Mouse (Mus musculus) neural tube, embryonic 11.5 days (tissue): Measurements from ENCODE around the gene Nol12. TPM values are rescaled to one million over a fixed set of nuclear protein-coding genes. Genes with fewer than 3 reads are reported as not detected.
A peak's percentile ranks its signal among the peaks of the same experiment; 100 is the strongest.

Experiments used
- ATAC-seq: fragments of 200-750 bp; cut with Nextera tagmentation; 2 replicates; pipeline ENCODE4 v1.8.0; 2017; ENCODE audit warnings: moderate number of reproducible peaks, mild to moderate bottlenecking, moderate TSS enrichment, moderate library complexity; ENCODE audit not compliant: insufficient read depth, low FRiP score, low TSS enrichment
- DNase-seq: peaks from one replicate; pipeline ENCODE4 v3.0.0-alpha.2; 2015; ENCODE audit warnings: low spot score
- H3K27ac ChIP-seq: fragments of 300-500 bp; sonication (generic); 2 replicates; pipeline ENCODE4 v1.5.1; 2014; ENCODE audit warnings: low read depth, mild to moderate bottlenecking, low read length
- H3K27me3 ChIP-seq: fragments of 300-500 bp; sonication (generic); 2 replicates; pipeline ENCODE4 v1.6.1; 2014; ENCODE audit warnings: mild to moderate bottlenecking, low read length, mixed read lengths; ENCODE audit not compliant: control insufficient read depth, insufficient read depth
- H3K36me3 ChIP-seq: fragments of 300-500 bp; sonication (generic); 2 replicates; pipeline ENCODE4 v1.6.1; 2014; ENCODE audit warnings: mild to moderate bottlenecking, low read length, moderate library complexity, mixed read lengths; ENCODE audit not compliant: control insufficient read depth, insufficient read depth
- H3K4me1 ChIP-seq: fragments of 300-500 bp; sonication (generic); 2 replicates; pipeline ENCODE4 v1.6.1; 2014; ENCODE audit warnings: low read length, mixed read lengths; ENCODE audit not compliant: control insufficient read depth, insufficient read depth
- H3K4me2 ChIP-seq: fragments of 300-500 bp; sonication (generic); 2 replicates; pipeline ENCODE4 v1.6.1; 2014; ENCODE audit warnings: low read depth, mild to moderate bottlenecking, moderate library complexity
- H3K4me3 ChIP-seq: fragments of 300-500 bp; sonication (generic); 2 replicates; pipeline ENCODE4 v1.5.1; 2014; ENCODE audit warnings: low read depth, low read length
- H3K9ac ChIP-seq: fragments of 300-500 bp; sonication (generic); 2 replicates; pipeline ENCODE4 v1.6.1; 2014; ENCODE audit warnings: mild to moderate bottlenecking, low read length
- H3K9me3 ChIP-seq: fragments of 300-500 bp; sonication (generic); 2 replicates; pipeline ENCODE4 v1.6.1; 2016; ENCODE audit warnings: low read length; ENCODE audit not compliant: control insufficient read depth
- WGBS: fragments of 180-500 bp; shearing (Covaris S2); extraction: QIAGEN DNeasy Blood & Tissue Kit; methylation state at CpG from one replicate; pipeline ENCODE4 v1.1.7; 2014; 5-methylcytosine and 5-hydroxymethylcytosine counted together
- polyA plus RNA-seq: library from polyadenylated mRNA; unstranded; fragments of >200 nt; fragmentation: Nextera tagmentation; extraction: Ambion mirVana; gene quantifications from 2 replicates; pipeline ENCODE4 v1.2.1, GENCODE M21; 2014

Gene Nol12
- polyA plus RNA-seq, 1 experiment from 2014 or later = 55.9 TPM

GRCm38 (mm10) chr15:78977676-78978159 lies 43.0 kb downstream of the Nol12 start:
- ATAC-seq (no peak), DNase-seq (no peak)
- Histone ChIP-seq H3K27me3 (no peaks in the 10 kb centered on the region), H3K36me3 (peaks cover 2% of the 10 kb centered on the region; the same call in 1 of the 2 replicates), H3K4me3 (no peak overlapping the region), H3K4me2 (no peak overlapping the region), H3K4me1 (peaks cover 9% of the 10 kb centered on the region; the same call in 1 of the 2 replicates), H3K9ac (no peak overlapping the region), H3K27ac (no peak overlapping the region), H3K9me3 (no peaks in the 10 kb centered on the region)
- WGBS = 88% methylated on average over 8 of the region's 8 CpGs

GRCm38 (mm10) chr15:78978875-78979274 lies 44.1 kb downstream of the Nol12 start:
- 24% methylated on average over 4 of the region's 4 CpGs for WGBS
- no peaks in the 10 kb centered on the region for H3K9me3 ChIP-seq
- H3K4me2 ChIP-seq = no peak overlapping the region
- H3K4me3 ChIP-seq = no peak overlapping the region
- H3K9ac ChIP-seq = no peak overlapping the region
- peaks cover 17% of the 10 kb centered on the region for H3K4me1 ChIP-seq
- no peak overlapping the region for H3K27ac ChIP-seq
- DNase-seq (peak; percentile 61), ATAC-seq (no peak)
- H3K36me3 ChIP-seq = peaks cover 2% of the 10 kb centered on the region; the same call in 1 of the 2 replicates
- no peaks in the 10 kb centered on the region for H3K27me3 ChIP-seq

- H3K9me3 ChIP-seq = no peaks in the 10 kb centered on the region
- H3K36me3 ChIP-seq = peaks cover 2% of the 10 kb centered on the region; the same call in 1 of the 2 replicates
- H3K27ac ChIP-seq = no peak overlapping the region
- WGBS = 93% methylated on average over 4 of the region's 4 CpGs
- no peak overlapping the region for H3K4me3 ChIP-seq
- peaks cover 26% of the 10 kb centered on the region for H3K4me1 ChIP-seq
- no peak overlapping the region for H3K4me2 ChIP-seq
- H3K9ac ChIP-seq = peak overlapping the region; percentile 10; the same call in 1 of the 2 replicates
- no peaks in the 10 kb centered on the region for H3K27me3 ChIP-seq
- ATAC-seq (no peak), DNase-seq (no peak)
These were observed 45.4 kb downstream of the Nol12 start for GRCm38 (mm10) chr15:78980084-78980483.

- H3K9me3 ChIP-seq = no peaks in the 10 kb centered on the region
- ATAC-seq = peak; percentile 88
- peak; percentile 90 for DNase-seq
- peak overlapping the region; percentile 89 for H3K4me3 ChIP-seq
- H3K4me2 ChIP-seq = peak overlapping the region; percentile 95
- under 1% methylated on average over 56 of the region's 67 CpGs for WGBS
- H3K27me3 ChIP-seq = no peaks in the 10 kb centered on the region
- peaks cover 26% of the 10 kb centered on the region for H3K4me1 ChIP-seq
- no peaks in the 10 kb centered on the region; the same call in 1 of the 2 replicates for H3K36me3 ChIP-seq
- peak overlapping the region; percentile 67; the same call in 1 of the 2 replicates for H3K27ac ChIP-seq
- H3K9ac ChIP-seq = peak overlapping the region; percentile 74
These were observed 48.1 kb downstream of the Nol12 start for GRCm38 (mm10) chr15:78982658-78983435.

GRCm38 (mm10) chr15:78983436-78984285 lies 48.9 kb downstream of the Nol12 start:
- peak overlapping the region; percentile 67; the same call in 1 of the 2 replicates for H3K27ac ChIP-seq
- ATAC-seq (peak; percentile 46), DNase-seq (peak; percentile 53)
- H3K9ac ChIP-seq = peak overlapping the region; percentile 74
- WGBS = 1% methylated on average over 21 of the region's 21 CpGs
- H3K4me2 ChIP-seq = peak overlapping the region; percentile 95
- no peaks in the 10 kb centered on the region for H3K27me3 ChIP-seq
- peaks cover 26% of the 10 kb centered on the region for H3K4me1 ChIP-seq
- H3K4me3 ChIP-seq = peak overlapping the region; percentile 89
- peaks cover 2% of the 10 kb centered on the region; the same call in 1 of the 2 replicates for H3K36me3 ChIP-seq
- H3K9me3 ChIP-seq = no peaks in the 10 kb centered on the region

GRCm38 (mm10) chr15:78984286-78984778 lies 49.6 kb downstream of the Nol12 start:
- Histone ChIP-seq H3K9ac (peak overlapping the region; percentile 23; the same call in 1 of the 2 replicates), H3K27me3 (no peaks in the 10 kb centered on the region), H3K4me2 (peak overlapping the region; percentile 95), H3K27ac (no peak overlapping the region), H3K9me3 (no peaks in the 10 kb centered on the region), H3K36me3 (peaks cover 2% of the 10 kb centered on the region; the same call in 1 of the 2 replicates), H3K4me3 (peak overlapping the region; percentile 89; the same call in 1 of the 2 replicates), H3K4me1 (peaks cover 22% of the 10 kb centered on the region)
- ATAC-seq = no peak
- DNase-seq = no peak
- WGBS = 48% methylated on average over 5 of the region's 5 CpGs

- Histone ChIP-seq H3K9me3 (no peaks in the 10 kb centered on the region), H3K4me1 (peaks cover 22% of the 10 kb centered on the region), H3K9ac (no peak overlapping the region), H3K4me3 (no peak overlapping the region), H3K36me3 (peaks cover 10% of the 10 kb centered on the region), H3K27ac (no peak overlapping the region), H3K4me2 (no peak overlapping the region), H3K27me3 (no peaks in the 10 kb centered on the region)
- DNase-seq (no peak), ATAC-seq (no peak)
- 79% methylated on average over 11 of the region's 11 CpGs for WGBS
These were observed 51.9 kb downstream of the Nol12 start for GRCm38 (mm10) chr15:78986536-78987220.

- H3K4me3 ChIP-seq = no peak overlapping the region
- 81% methylated on average over 14 of the region's 14 CpGs for WGBS
- no peaks in the 10 kb centered on the region for H3K9me3 ChIP-seq
- no peaks in the 10 kb centered on the region for H3K27me3 ChIP-seq
- H3K4me1 ChIP-seq = peaks cover 12% of the 10 kb centered on the region
- no peak overlapping the region for H3K9ac ChIP-seq
- DNase-seq (no peak), ATAC-seq (no peak)
- peaks cover 24% of the 10 kb centered on the region for H3K36me3 ChIP-seq
- no peak overlapping the region for H3K27ac ChIP-seq
- no peak overlapping the region for H3K4me2 ChIP-seq
These were observed 53.8 kb downstream of the Nol12 start for GRCm38 (mm10) chr15:78988499-78988971.
